Mouse (Mus musculus) retina, embryonic 14.5 days (tissue): ENCODE measurements around the gene C130074G19Rik.
A peak's percentile ranks its signal among the peaks of the same experiment; 100 is the strongest.

ENCODE experiments used
- DNase-seq: peaks from one replicate; pipeline ENCODE4 v3.0.0-alpha.2; 2015; ENCODE audit warnings: low spot score

The C130074G19Rik gene

DNA sequence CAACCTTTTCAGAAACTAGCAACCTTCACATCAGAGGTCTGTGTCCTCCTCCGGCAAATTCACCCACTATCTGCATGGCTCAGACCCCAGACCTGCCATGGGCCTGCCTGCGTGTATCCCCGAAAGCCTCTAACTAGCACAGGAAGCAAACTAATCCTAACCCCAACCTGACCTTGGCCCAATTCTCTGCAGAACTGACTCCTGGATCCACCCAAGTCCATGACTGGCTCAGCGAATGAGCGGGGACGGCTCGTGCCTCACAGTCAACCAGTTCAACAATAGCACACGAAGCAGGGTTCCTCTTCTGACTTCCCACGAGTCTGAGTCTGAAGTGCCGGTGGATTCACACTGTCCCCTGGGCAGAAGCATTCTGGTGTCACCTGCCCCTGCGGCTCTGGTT is 9.1 kb downstream of the C130074G19Rik start:
- DNase-seq: no peak

DNA sequence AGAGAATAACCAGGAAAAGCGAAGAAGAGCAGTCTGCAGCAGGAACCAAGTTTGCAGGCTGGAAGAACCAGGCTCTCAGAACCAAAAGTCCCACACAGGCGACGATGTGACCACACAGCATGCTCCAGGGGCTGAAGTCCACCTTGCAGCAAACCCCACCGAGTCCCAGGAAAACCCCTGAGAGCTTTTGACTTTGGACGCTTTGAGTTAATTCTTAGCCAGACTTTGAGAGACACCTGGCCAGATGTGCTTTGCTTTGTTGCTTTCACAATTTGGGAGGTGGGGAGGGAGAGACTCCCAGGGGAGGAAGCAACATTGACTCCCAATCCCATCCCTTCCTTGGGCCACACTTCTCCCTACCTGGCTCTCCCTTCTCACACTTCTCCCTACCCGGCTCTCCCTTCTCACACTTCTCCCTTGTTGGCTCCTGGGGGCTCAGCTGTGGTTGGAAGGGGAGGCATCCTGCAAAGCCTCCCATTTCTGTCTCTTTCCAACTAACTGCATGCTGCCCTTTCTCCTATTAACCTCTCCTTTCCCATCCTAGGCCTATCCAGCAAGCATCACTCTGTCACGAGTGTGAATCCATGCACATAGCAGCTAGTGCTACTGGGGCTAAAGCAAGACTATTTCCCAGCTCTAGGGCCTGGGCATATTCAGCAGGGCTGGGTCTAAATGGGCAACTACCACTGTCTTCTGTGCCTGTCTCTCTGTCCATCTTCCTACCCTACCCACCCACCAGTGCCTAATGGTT is 10.8 kb downstream of the C130074G19Rik start:
- no peak for DNase-seq

DNA sequence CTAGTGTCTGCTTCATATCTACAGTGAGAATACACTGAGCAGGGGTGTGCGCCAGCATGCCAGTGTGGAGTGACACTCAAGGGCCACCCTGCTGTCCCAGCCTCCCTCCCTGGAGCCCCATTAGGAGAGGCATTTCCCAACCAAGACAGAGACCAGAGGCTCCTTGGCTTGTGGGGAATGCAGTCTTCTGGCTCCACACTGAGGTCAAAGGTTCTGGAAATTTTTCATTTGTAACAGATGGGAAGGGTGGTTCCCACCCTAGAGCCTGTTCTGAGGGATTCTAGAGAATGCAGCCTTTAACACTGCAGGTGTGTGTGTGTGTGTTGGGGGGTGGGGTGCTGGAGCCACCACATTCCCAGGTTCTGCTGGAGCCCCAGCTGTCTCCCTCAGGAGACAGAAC is 11.5 kb downstream of the C130074G19Rik start:
- no peak for DNase-seq

DNA sequence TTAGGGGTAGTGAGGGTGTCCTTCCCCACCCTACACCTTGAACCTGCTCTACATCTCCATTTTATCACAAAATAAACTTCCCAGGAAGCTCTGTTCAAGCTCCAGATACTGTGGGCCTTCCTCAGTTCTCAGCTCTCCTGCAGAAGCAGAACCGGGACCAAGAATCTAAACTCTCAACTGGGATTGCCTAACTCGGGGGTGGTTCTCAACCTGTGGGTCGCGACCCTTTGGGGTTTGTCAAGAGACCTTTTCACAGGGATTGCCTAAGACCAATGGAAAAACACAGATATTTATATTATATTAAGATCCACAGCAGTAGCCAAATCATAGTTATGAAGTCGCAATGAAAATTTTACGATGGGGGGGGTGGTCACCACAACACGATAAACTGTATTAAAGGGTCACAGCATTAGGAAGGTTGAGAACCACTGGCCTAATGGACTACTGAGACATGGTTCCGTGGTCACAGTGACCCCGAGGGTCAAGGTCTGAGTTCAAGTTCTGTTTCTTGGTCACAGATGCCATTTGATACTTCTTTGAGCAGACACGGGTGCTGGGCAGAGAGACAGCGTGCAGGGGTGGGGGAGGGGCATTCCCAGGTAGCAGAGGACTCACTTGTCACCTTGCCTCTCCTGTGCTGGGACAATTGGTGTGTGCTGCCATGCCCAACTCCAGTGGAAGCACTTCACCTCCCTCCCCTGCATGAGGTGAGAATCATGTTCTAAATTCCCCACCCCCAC is 12.2 kb downstream of the C130074G19Rik start:
- no peak for DNase-seq

DNA sequence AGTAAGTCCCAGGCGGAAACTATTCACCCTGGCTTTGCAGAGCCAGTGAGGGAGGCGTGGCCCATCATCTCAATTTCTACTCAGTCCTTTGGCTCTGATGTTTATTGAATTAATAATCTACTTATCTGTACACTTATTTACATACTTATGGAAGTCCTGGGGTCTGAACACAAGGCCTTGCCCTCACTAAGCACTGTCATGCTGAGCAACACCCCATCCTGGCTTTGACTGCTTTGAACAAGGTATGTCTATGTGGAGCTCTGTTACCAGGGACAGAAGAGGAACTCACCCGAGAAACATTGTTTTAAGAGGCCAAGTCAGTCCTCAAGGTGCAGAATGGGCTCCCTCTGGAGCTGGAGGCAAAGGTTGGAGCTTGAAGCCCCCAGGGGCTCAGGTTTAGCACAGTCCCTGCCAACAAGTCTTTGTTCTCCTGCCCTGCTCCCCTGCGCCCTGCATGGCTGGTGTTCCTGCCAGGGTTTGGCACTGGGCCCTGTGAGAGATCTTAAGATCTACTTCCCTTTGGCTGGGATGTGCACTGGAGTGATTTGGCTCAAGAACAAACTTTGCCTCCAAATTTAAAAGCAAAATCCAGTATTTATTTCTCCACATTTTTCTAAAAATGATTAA is 13.0 kb downstream of the C130074G19Rik start:
- no peak for DNase-seq

DNA sequence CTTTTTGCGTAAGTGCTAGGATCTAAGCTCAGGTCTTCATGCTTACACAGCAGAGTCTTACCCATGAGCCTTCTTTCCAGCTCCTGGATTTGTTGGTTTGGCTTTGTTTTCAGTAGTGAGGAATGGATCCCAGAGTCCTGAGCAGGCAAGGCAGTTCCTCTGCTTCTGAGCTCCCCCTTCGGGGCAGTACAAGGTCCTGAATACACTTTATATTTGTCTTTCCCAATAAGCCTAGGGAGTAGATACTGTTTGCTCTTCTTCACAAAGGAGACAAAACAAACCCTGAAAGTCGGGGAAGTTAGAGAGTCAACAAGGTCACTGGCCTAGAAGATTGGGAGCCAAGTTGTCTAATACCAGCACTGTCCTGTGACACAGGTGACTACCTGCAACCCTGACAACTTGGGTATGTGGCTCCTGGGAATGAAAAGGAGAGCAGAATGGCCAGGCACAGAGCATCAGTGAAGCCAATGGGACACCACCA is 15.3 kb downstream of the C130074G19Rik start:
- no peak for DNase-seq

DNA sequence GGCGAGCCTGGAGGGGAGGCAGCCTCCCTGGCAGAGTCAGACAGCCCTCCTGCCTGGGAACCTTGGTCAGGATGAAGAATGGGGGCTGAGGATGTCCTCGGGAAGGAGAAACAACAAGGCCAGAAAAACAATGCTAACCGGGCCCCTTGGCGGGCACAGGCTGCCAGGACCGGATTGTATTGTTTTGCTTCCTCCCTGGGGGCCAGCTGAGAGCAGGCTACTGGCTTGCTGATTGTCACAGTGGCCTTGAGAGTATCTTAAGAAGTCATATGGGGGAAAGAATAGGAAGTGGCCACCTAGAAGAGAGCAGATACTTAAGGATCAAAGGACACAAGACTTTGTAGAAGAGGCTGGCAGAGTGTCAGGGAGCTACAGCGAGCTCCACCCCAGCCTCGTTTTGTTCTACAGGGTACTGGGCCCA is 18.6 kb downstream of the C130074G19Rik start:
- DNase-seq: no peak

DNA sequence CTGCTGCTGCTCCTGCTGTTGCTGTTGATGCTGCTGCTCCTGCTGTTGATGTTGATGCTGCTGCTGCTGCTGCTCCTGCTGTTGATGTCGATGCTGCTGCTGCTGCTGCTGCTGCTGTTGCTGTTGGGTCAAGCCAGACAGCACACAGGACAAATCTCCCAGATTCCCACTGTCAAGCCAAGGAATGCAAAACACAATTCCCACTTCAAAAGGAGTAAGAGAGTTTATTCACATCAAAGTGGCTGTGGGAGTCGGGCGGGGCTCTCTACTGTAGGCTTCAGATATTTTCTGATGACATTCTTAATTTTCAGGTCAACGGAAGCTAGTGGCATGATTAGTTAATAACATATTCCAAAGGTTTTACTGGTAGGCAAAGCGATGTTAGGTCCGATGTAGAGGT is 20.4 kb downstream of the C130074G19Rik start:
- no peak for DNase-seq

DNA sequence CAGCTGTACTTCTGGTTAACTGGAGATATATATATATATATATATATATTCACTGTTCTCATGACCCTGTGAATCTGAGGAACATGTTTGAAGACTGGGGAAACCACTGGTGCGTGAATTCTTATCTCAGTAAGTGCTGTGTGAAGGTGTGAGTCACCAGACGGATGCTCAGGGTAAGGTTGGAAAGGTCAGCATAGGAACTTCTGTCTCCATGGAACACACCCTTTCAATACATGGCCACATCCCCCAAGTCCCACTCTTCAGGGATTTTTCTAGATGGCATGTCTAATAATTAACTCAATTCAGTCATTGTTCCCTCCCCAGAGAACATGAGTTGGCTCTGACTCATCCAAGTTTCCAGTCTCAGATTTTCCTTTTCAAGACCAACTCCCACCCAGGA is 21.5 kb downstream of the C130074G19Rik start:
- DNase-seq: no peak

DNA sequence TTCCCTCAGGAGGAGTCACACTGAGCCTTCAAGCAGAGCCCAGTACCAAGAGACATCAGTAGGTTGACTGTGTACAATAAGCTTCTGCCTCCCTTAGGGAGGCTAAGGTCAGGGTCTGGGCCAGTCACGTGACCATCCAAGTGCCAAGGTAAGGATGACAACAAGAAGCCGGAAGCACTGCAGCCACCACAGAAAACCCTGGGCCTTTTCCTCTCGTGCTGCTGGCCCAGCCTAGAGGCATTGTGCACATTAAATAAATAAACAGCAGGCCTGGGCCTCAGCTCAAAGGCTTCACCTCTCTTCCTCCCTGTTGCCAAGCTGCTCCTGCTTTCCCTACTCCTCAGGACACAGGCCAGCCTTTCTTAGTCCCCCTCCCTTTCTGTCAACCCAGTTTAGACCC is 22.7 kb downstream of the C130074G19Rik start:
- DNase-seq: no peak

DNA sequence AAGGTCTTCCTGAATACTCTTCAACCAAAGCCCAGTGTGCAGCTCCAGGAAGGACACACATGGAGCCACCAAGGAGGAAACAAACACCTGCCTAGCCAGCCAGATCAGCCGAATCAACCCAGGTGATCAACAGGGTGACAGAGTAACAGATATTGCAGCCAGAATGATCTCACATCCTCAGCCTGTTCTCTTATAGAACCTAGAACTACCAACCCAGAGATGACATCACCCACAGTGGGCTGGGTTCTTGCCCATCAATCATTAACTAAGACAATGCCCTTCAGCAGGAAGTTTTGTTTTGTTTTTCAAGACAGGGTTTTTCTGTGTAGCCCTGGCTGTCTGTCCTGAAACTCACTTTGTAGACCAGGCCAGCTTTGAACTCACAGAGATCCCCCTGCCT is 24.8 kb downstream of the C130074G19Rik start:
- no peak for DNase-seq

DNA sequence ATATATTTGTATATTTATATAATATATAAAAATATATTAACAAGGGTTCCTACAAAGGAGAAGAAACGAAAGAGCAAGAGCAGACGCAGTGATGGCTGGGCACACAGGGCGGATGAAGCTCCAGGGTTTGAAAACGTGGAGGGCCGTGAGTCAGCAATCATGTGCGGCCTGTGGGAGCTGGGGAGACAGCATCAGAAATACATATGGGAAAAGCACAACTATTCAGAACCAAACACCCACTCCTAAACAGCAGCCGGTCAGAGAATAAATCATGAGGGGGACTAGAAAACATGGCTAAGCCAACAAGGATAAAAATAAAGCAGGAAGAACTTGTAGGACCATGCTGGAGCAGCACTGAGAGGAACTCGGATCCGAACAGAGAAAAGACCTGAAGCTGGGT is 25.8 kb downstream of the C130074G19Rik start:
- no peak for DNase-seq

DNA sequence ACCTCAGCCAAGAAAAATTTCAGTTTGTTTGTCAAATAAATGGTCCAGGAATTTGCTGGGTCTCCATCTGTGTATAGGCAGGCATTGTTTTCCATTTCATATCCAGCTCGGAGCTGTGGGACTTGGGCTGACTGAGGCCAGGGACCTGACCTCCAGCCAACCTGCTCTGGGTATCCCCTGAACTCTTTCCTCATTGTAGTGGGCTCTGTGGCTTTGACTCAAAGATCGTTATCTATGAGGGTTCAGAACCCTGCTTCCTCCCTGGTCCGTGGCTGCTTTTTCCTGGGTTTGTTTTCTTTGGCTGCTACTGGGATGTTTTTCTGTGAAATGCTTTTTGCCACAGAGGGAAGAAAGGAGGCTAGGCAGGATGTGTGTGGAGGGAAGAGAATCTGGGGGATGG is 29.1 kb downstream of the C130074G19Rik start:
- DNase-seq: no peak

DNA sequence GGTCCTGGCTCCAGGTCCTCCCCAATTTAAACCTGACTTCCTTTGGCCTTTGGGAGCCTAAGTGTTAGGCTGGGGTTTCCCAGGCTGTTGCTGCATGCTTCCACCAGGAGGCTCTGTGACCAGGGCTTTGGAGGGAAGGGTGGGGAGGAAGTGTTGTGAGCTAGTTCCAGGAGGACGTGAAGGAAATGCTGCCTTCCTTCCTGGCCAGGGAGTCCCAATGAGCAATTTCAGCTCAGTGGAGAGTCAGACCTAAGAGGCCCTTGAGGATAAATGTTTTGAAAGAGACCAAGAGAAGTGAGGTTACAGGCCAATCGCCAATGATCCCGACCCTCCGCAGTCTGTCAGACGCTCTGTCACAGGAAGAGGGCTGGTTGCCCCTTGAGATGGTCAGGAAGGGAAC is 29.7 kb downstream of the C130074G19Rik start:
- peak; percentile 68 for DNase-seq

DNA sequence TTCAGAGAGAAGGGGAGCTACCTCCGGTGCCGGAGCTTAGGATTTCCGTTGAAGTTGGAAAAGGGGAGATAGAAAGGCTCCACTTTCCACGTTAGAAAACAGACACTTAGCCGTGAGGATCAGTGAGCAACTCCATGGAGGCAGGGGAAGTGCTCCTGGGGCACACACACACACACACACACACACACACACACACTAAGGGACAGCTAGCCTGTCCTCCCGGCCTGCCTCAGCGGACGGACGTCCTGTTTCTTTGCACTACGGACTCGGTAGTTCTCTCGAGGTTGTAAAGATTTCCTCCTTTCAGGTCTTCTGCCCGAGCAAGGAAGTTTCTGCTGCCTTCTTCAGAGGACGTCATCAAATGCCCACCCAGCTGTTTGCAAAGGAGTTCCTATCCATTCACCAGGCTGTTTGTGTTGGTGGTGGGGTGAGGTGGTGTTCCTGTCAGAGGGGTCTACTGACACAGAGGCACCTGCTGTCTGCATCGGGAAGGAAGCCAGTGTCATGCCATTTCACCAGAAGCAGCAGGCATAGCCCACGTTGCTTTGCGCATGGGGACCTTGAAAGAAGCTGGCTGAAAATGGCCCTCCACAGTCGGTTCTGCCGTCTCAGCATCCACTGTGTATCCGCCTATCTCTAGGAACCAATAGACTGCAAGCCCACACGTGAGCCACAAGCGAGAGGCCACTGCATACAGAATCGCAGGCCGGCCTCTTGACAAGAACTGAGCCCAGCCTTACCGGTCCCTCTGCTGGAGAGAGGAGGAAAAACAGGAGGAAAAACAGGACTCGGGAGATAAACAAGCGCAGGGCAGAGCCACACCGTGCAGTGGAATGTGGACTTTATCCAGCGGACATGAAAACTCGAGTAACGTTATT is 31.0 kb downstream of the C130074G19Rik start:
- DNase-seq: peak; percentile 87

DNA sequence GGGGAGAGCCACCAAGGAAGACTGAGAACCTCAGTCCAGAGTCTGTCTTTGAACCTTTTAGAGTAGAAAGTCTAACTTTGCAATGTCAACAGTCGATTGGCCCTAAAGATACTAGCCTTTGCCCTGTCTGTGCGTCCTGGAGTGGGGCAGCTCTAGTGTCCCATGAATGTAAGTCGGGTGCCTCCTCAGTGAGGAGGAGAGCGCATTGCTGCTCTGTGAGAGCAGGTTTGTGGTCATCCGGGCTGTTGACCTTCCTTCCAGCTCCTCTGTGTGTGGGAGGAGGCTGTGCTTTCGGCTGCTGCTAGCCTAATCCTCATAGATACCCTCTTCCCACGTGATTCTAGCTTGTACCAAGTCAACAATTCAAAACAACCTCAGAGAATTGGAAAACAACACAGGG is 31.9 kb downstream of the C130074G19Rik start:
- no peak for DNase-seq

DNA sequence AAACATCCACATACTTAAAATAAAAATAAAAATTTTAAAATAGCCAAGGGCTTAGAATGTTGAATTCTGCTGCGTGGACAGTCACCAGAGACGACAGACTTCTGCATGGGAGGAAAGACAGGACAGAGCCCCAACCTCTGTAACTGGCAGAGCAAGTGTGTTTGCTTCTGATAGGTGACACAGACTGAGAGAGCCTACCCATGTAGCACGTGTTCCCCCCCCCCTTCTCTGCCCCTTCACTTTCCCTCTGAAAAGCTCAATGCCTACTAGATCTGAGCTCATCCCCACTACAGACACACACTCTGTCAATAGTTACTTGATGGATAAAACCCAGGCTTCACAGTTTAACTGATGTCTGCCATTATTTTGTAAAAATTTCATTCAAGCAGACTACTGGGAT is 36.0 kb downstream of the C130074G19Rik start:
- DNase-seq: no peak

DNA sequence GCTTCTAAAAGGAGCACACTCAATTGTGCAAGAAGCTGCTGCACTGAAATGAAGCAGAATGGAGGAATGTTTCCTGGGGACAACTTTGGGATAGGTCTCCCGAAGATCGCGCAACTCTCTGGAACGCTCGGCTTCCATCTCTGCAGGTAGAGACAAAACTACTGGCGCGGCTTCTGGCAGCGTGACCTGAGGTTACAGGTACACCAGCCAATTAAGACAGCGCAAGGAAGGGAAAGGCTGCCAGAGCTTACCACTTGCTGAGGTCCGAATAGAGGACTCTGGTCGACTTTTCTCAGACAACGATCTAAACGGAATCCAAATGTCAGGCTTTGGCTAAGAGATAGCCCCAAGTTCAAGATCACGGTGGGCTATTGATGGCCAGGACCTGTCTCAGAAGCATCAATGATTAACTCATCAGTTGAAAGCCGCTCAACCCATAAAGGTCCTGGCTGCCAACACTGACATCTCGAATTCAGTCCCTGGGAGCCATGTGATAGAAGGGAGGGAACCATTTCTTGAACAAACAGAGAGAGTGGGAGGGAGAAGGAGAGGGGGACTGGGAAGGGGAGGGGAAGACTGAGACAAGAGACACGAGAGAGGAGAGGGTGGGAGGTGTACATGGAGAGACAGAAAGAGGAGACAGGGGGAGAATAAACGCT is 36.8 kb downstream of the C130074G19Rik start, which contains the start of gene Marc2:
Gene Marc2, minus strand, starts transcription at position 360 of the 659 bp plus-strand sequence.
- no peak for DNase-seq

DNA sequence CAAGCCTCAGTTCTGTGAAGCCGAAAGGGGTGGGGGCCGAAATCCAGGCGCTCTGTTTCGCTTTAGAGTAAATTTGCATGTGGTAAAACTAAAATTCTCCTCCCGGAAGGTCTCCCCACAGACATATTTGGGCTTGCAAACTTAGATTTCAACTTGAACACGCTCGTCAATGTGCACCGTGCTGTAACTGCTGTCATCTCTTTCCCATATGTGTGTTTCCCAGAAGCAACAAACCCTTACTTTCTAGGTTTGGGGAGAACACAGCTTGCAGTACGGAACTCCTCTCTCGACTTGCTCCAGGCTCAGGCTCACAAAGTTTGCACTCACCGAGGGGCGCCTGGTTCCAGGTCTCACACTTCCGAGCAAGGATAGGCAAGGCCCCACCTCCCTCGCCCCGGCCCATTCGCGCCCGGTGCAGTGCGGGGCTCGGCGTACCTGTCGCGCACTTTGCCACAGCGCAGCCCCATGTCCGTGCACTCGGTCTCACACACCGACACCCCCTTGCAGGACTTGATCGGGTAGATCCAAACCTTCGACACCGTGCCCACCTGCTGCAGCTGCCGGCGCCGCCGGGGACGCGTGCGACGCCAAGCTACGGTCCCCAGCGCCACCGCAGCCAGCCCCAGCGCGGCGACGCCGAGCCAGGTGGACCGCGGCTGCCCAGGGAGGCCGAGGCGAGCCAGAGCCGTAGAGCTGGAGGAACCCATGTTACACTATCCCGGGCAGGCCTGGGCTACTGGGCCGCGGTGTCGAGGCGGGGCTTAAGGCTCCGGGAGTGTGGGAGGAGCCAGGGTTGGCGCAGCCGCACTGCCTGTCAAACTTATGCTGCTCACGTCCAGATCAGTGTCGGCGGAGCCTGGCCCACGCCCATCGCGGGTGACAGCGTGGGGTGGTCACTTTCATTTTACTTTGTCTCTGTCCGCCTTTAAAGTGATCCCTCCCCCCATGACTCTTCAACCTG is 37.6 kb downstream of the C130074G19Rik start:
- DNase-seq: peak; percentile 92
